Mouse (Mus musculus): ENCODE measurements around the gene Dnah8. TPM values are rescaled to one million over a fixed set of nuclear protein-coding genes. Genes with fewer than 3 reads are reported as not detected.

Dnah8 gene
- polyA plus RNA-seq, 1 experiment from 2014 or later, result 9.2 TPM

DNA sequence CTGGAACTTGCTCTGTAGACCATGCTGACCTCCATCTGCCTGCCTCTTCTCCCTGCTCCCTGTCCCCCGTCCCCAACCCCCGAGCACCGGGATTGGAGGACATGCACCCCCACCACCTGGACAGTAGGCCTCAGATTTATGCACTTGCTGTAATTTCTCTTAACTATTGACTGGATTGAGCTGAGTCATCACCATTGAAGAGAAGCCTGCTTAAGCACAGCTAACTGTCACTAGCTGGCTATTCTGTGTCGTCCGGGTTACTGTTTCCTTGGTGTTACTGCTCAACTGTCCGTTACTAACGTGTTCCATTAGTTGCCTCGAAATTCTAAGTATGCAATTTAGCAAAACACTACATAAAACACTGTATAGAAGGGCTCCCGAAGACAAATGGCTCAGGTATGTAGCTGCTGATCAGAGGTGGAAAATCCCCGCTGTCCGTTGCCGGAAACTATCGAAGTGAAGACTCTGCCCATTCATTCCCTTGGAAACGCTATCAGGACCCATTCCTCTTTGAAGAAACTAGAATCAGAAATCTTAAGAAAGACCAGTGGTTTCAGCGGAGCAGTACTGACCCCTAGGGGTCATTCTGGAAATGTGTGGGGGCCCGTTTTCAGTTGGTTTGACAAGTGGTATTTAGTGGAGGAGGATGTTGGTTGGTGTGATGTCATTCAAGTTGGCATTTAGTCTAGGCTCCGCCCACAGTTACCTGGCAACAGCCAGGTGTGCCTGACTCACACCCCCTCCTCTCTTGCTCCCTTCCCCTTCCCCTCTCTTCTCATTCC is 33.5 kb upstream of the Dnah8 start:
- Histone ChIP-seq H3K36me3 (ENCODE audit: control insufficient read depth, insufficient read depth, low read length) (peaks cover 14% of the 10 kb centered on the region), H3K9me3 (ENCODE audit: control insufficient read depth, low read length) (no peaks in the 10 kb centered on the region), H3K27ac (ENCODE audit: low read length) (no peak overlapping the region), H3K4me2 (ENCODE audit: low read depth, low read length) (no peak overlapping the region), H3K27me3 (ENCODE audit: control insufficient read depth, insufficient read depth, low read depth, low read length) (no peaks in the 10 kb centered on the region), H3K4me3 (ENCODE audit: low read length) (no peak overlapping the region), H3K4me1 (replicated peaks; ENCODE audit: control insufficient read depth, insufficient read depth, low read length) (no peaks in the 10 kb centered on the region), H3K9ac (ENCODE audit: low read length) (no peak overlapping the region)
- WGBS, result 46% methylated on average over 17 of the region's 17 CpGs
- peak; percentile 31; the same call in 1 of the 2 replicates for ATAC-seq (ENCODE audit: low read depth)

- ATAC-seq (ENCODE audit: low read depth), result no peak
- Histone ChIP-seq H3K4me2 (ENCODE audit: low read depth, low read length) (no peak overlapping the region), H3K27ac (ENCODE audit: low read length) (no peak overlapping the region), H3K4me3 (ENCODE audit: low read length) (no peak overlapping the region), H3K9me3 (ENCODE audit: control insufficient read depth, low read length) (no peaks in the 10 kb centered on the region), H3K27me3 (ENCODE audit: control insufficient read depth, insufficient read depth, low read depth, low read length) (no peaks in the 10 kb centered on the region), H3K9ac (ENCODE audit: low read length) (no peak overlapping the region), H3K4me1 (replicated peaks; ENCODE audit: control insufficient read depth, insufficient read depth, low read length) (no peaks in the 10 kb centered on the region), H3K36me3 (ENCODE audit: control insufficient read depth, insufficient read depth, low read length) (peaks cover 43% of the 10 kb centered on the region)
- WGBS, result 66% methylated on average over 5 of the region's 5 CpGs
Measured at GRCm38 (mm10) chr17:30594407-30594806, 29.7 kb upstream of the Dnah8 start.

GRCm38 (mm10) chr17:30594846-30595245 is 29.3 kb upstream of the Dnah8 start:
- Histone ChIP-seq H3K4me1 (replicated peaks; ENCODE audit: control insufficient read depth, insufficient read depth, low read length) (no peaks in the 10 kb centered on the region), H3K4me3 (ENCODE audit: low read length) (no peak overlapping the region), H3K9ac (ENCODE audit: low read length) (no peak overlapping the region), H3K36me3 (ENCODE audit: control insufficient read depth, insufficient read depth, low read length) (peaks cover 43% of the 10 kb centered on the region), H3K27ac (ENCODE audit: low read length) (no peak overlapping the region), H3K27me3 (ENCODE audit: control insufficient read depth, insufficient read depth, low read depth, low read length) (no peaks in the 10 kb centered on the region), H3K4me2 (ENCODE audit: low read depth, low read length) (no peak overlapping the region), H3K9me3 (ENCODE audit: control insufficient read depth, low read length) (no peaks in the 10 kb centered on the region)
- 58% methylated on average over 6 of the region's 6 CpGs for WGBS
- ATAC-seq (ENCODE audit: low read depth), result no peak

DNA sequence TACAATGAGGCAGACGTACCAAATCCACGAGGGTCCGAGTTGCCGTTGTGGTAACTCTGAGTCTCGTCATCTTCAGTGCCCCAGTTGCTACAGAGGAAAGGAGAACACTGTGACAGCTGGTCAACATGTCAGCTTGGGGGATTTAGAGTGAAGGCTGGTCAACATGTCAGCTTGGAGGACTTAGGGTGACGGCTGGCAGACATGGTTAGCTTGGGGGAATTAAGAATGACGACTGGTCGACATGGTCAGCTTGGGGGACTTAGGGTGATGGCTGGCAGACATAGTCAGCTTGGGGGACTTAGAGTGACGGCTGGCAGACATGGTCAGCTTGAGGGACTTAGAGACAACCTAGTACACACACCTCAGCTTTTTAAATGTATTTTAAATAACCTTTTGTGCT is 26.4 kb upstream of the Dnah8 start:
- WGBS, result 95% methylated on average over 9 of the region's 9 CpGs
- ATAC-seq (ENCODE audit: low read depth), result no peak

DNA sequence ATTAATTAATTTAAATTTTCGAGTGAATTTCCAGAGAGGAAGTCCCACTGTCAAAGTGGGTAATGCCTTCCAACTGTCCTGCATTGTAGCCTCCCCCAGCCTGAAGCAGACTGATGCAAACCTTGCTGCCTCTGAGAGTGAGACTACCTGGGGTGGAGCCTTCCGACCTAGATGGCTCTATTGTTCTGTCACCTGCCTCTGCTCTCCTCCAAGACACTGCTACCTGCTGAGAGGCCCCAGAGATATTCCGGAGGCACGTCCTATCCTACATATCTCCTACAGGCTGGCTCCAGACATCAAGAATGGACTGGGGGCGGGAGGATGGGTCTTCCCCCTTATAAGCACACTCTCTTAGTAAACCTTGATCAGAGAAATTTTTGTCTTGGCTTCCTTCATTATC is 25.9 kb upstream of the Dnah8 start:
- H3K27me3 ChIP-seq (ENCODE audit: control insufficient read depth, insufficient read depth, low read depth, low read length), result no peaks in the 10 kb centered on the region
- 82% methylated on average over 5 of the region's 5 CpGs for WGBS
- H3K27ac ChIP-seq (ENCODE audit: low read length), result no peak overlapping the region
- no peaks in the 10 kb centered on the region for H3K9me3 ChIP-seq (ENCODE audit: control insufficient read depth, low read length)
- H3K4me2 ChIP-seq (ENCODE audit: low read depth, low read length), result no peak overlapping the region
- no peak for ATAC-seq (ENCODE audit: low read depth)
- H3K9ac ChIP-seq (ENCODE audit: low read length), result no peak overlapping the region
- H3K36me3 ChIP-seq (ENCODE audit: control insufficient read depth, insufficient read depth, low read length), result peaks cover 58% of the 10 kb centered on the region
- H3K4me1 ChIP-seq (replicated peaks; ENCODE audit: control insufficient read depth, insufficient read depth, low read length), result no peaks in the 10 kb centered on the region
- no peak overlapping the region for H3K4me3 ChIP-seq (ENCODE audit: low read length)

More for the DNA sequence above, 26.4 kb upstream of the Dnah8 start:
- Histone ChIP-seq H3K36me3 (ENCODE audit: control insufficient read depth, insufficient read depth, low read length) (peaks cover 57% of the 10 kb centered on the region), H3K27ac (ENCODE audit: low read length) (no peak overlapping the region), H3K4me2 (ENCODE audit: low read depth, low read length) (no peak overlapping the region), H3K27me3 (ENCODE audit: control insufficient read depth, insufficient read depth, low read depth, low read length) (no peaks in the 10 kb centered on the region), H3K4me1 (replicated peaks; ENCODE audit: control insufficient read depth, insufficient read depth, low read length) (no peaks in the 10 kb centered on the region), H3K9me3 (ENCODE audit: control insufficient read depth, low read length) (no peaks in the 10 kb centered on the region), H3K9ac (ENCODE audit: low read length) (no peak overlapping the region), H3K4me3 (ENCODE audit: low read length) (no peak overlapping the region)

DNA sequence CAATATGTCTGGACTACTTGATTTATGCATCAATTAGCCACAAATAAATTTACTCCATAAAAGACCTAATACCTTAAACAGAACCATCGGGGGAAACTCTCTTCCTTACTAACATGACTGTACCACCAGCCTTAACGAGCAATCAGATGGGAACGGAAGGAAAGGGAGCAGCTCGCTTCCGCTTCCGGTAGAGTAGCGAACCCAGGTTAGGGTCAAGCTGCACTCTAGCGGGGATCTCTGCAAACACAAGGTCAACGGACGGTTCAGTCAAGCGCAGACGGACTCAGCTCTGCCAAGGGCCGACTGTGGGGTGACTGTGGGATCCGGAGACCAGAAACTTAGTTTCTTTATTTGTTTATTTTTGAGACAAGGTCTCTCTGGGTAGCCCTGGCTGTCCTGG is 22.0 kb upstream of the Dnah8 start:
- no peak overlapping the region for H3K27ac ChIP-seq (ENCODE audit: low read length)
- H3K9ac ChIP-seq (ENCODE audit: low read length), result no peak overlapping the region
- H3K4me1 ChIP-seq (replicated peaks; ENCODE audit: control insufficient read depth, insufficient read depth, low read length), result no peaks in the 10 kb centered on the region
- ATAC-seq (ENCODE audit: low read depth), result no peak
- no peaks in the 10 kb centered on the region for H3K27me3 ChIP-seq (ENCODE audit: control insufficient read depth, insufficient read depth, low read depth, low read length)
- no peak overlapping the region for H3K4me3 ChIP-seq (ENCODE audit: low read length)
- H3K36me3 ChIP-seq (ENCODE audit: control insufficient read depth, insufficient read depth, low read length), result peaks cover 42% of the 10 kb centered on the region
- H3K4me2 ChIP-seq (ENCODE audit: low read depth, low read length), result no peak overlapping the region
- no peaks in the 10 kb centered on the region for H3K9me3 ChIP-seq (ENCODE audit: control insufficient read depth, low read length)
- 87% methylated on average over 14 of the region's 14 CpGs for WGBS

GRCm38 (mm10) chr17:30604296-30604695 is 19.9 kb upstream of the Dnah8 start:
- Histone ChIP-seq H3K4me3 (ENCODE audit: low read length) (no peak overlapping the region), H3K9ac (ENCODE audit: low read length) (no peak overlapping the region), H3K9me3 (ENCODE audit: control insufficient read depth, low read length) (no peaks in the 10 kb centered on the region), H3K4me2 (ENCODE audit: low read depth, low read length) (no peak overlapping the region), H3K4me1 (replicated peaks; ENCODE audit: control insufficient read depth, insufficient read depth, low read length) (no peaks in the 10 kb centered on the region), H3K36me3 (ENCODE audit: control insufficient read depth, insufficient read depth, low read length) (peaks cover 22% of the 10 kb centered on the region), H3K27me3 (ENCODE audit: control insufficient read depth, insufficient read depth, low read depth, low read length) (no peaks in the 10 kb centered on the region), H3K27ac (ENCODE audit: low read length) (no peak overlapping the region)
- 91% methylated on average over 6 of the region's 6 CpGs for WGBS
- ATAC-seq (ENCODE audit: low read depth), result no peak

DNA sequence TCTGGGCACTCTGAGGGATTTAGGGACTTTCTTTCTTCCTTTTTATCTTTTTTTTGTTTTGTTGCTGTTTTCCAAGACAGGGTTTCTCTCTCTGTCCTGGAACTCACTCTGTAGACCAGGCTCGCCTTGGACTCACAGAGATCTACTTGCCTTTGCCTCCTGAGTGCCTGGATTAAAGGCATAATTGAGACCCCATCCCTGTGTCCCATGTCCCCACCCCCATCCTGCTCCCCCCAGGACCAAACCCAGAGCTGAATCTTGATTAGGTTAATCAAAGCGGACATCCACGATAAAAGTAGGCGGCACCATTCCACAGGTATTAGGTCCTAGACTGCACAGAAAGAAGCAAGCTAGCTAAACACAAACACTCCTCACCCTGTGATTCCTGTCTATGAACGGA is 19.2 kb upstream of the Dnah8 start:
- no peaks in the 10 kb centered on the region; the same call in 1 of the 2 replicates for H3K4me1 ChIP-seq (replicated peaks; ENCODE audit: control insufficient read depth, insufficient read depth, low read length)

DNA sequence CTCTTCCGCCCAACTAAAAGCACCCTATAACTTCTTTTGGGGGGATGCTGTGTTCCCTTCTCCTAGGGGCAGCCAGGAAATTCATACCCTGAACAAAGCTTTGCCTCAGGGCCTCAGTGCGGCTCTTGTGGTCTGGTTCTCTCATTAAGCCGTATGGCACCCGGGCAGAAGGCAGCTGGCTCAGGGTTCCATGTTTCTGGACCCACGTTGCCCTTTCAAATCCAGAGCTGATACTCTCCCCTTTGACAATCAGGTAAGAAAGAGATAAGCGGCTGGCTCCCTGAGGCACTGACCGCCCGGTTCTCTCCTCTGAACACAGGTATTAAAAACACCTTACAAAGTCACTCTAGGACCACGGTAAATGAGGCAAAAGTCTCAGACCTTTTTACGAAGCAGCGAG is 17.9 kb upstream of the Dnah8 start:
- H3K4me2 ChIP-seq (ENCODE audit: low read depth, low read length), result no peak overlapping the region
- no peaks in the 10 kb centered on the region for H3K27me3 ChIP-seq (ENCODE audit: control insufficient read depth, insufficient read depth, low read depth, low read length)
- ATAC-seq (ENCODE audit: low read depth), result no peak
- no peaks in the 10 kb centered on the region for H3K9me3 ChIP-seq (ENCODE audit: control insufficient read depth, low read length)
- WGBS, result 90% methylated on average over 11 of the region's 11 CpGs
- H3K4me3 ChIP-seq (ENCODE audit: low read length), result no peak overlapping the region
- no peak overlapping the region for H3K9ac ChIP-seq (ENCODE audit: low read length)
- H3K4me1 ChIP-seq (replicated peaks; ENCODE audit: control insufficient read depth, insufficient read depth, low read length), result peaks cover 5% of the 10 kb centered on the region
- no peak overlapping the region for H3K27ac ChIP-seq (ENCODE audit: low read length)
- peaks cover 16% of the 10 kb centered on the region for H3K36me3 ChIP-seq (ENCODE audit: control insufficient read depth, insufficient read depth, low read length)

More for the DNA sequence above, 19.2 kb upstream of the Dnah8 start:
- WGBS, result 88% methylated on average over 5 of the region's 5 CpGs
- Histone ChIP-seq H3K4me2 (ENCODE audit: low read depth, low read length) (no peak overlapping the region), H3K36me3 (ENCODE audit: control insufficient read depth, insufficient read depth, low read length) (peaks cover 22% of the 10 kb centered on the region), H3K9me3 (ENCODE audit: control insufficient read depth, low read length) (no peaks in the 10 kb centered on the region), H3K4me3 (ENCODE audit: low read length) (no peak overlapping the region), H3K9ac (ENCODE audit: low read length) (no peak overlapping the region), H3K27me3 (ENCODE audit: control insufficient read depth, insufficient read depth, low read depth, low read length) (no peaks in the 10 kb centered on the region), H3K27ac (ENCODE audit: low read length) (no peak overlapping the region)
- ATAC-seq (ENCODE audit: low read depth), result no peak

Data from lung, embryonic 16.5 days (tissue).